Mouse (Mus musculus): ENCODE results near the gene Pxmp4.

The Pxmp4 gene

DNA sequence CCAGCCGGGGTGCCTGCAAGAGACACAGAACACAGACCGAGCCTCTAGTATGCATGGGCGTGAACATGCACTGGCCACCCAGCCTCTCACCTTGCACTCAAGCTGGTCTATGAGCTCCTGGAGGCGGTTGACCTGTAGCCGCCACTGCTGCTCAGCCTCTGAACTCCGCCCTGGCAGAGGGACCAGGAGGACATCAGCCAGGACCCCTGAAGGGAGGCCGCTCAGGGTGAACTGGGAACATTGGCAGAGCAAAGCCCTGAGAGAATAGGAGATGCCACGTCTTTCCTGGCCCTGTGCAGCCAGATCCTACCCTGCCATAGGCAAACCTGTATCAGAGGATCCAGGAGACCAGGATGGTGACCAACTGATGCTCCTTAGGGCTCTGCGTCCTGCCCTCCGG, 56.8 kb downstream of the Pxmp4 start, which contains the start of gene 1700003F12Rik:
1700003F12Rik (plus strand) TSS at position 375 of the 400 bp plus-strand sequence.
- no peak for DNase-seq (ENCODE audit: low read depth)

DNA sequence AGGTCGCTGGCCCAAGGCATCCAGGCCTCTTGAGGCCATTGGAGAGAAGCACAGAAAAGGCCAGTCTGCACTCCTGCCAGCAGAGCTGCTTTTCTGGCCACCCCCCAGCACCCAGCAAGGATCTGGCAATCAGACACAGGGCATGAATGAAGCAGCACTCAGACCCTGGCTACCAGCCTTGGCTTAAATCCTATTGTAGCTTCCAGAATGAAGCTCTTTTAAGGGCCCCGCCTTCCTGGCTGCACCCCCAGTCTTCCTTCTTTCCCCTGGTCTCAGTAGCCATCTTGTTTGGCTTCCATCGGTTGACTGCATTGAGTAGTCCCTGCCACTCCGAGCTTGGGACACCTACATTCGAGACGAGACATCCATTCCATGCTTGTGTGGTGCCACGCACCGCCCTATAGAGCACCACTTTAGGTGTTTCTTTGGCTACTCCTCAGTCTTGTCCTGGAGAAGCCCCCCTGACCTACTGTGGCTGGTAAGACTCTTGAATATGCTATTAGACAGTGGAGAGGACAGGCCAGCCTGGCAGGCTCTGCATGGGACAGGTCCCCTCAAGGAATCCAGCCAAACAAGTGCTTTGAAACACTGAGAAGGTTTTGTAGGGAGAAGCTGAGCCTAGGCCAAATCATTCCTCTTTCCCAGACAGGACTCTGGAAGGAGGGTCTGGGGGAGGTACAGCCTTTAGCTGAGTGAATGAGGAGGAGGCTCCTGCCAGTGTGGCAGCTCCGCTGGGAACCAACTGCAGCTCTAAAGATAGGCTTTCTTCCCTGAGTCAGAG, 59.8 kb downstream of the Pxmp4 start:
- peak; percentile 56 for DNase-seq (ENCODE audit: low read depth)

DNA sequence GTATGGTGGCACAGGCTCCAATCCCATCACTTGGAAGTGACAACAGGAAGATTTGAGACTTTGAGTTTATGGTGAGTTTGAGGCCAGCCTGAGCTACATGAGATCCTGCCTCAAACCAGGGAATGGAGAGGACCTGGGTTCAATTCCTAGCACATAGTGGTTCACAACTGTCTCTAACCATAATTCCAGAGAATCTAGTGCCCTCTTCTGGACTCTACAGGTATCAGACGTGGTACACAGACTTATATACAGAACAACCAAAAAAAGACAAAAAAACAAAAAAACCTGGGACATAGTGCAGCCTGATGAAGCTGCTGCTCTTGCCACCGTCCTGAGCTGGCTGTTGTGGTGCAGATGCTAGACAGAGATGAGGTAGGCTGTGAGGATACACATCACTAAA, 61.9 kb downstream of the Pxmp4 start:
- no peak for DNase-seq (ENCODE audit: low read depth)

DNA sequence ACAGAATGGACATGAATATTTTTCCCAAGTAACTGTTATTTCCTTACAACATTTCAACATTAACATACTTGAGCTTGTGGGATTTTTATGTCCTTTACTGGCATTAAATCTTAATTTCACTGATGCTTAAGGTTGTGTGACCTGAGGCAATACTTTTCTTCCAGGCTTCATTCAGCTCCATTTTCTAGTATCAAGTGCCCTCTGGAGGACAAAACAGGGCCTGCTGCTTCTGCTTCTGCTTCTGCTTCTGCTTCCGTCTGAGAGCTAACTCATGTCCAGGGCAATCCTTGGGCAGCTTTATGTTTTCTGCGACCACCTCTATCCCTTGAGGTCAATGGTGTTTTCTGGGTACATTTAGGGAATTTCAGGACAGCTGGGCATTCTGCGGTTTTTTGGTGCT, 63.8 kb downstream of the Pxmp4 start:
- DNase-seq (ENCODE audit: low read depth) = no peak

DNA sequence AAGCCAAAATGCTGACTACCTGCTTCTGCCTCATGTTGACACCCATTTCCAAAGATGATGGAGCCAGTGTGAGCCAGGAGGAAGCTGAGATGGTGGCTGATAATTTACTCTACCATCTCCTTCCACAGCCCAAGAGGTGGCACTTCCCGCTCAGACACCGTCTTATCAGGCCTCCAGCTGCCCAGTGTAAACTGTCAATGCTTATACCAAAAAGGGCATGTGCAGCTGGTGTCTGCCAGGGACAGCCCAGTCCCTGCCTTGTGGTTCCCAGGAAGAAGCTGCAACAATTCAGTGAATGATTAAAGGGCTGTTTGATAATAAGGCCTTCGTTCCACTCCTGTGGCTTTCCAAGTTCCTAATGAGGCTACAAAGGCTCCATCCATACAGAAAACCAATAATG, 64.8 kb downstream of the Pxmp4 start:
- DNase-seq (ENCODE audit: low read depth) = no peak

DNA sequence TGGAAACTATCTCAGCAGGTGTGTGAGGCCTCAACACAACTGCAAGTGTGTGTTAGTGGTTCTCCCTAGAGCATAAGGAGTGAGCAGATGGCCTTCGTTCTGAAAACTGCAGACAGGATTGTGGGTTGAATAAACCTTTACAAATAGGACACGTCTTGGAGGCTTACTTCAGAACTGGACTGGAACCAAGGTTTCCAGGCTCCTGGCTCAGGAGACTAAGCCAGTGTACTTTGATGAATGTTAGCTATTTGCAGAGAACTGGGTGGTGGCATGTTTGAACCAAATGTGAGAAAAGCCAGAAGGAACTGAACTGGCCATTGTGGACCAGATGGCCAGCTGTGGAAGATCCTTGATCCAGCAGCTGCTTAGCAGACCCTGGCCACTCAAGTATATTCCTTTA, 65.2 kb downstream of the Pxmp4 start:
- no peak for DNase-seq (ENCODE audit: low read depth)
